Mouse (Mus musculus): ENCODE measurements around the gene Car14. TPM values are rescaled to one million over a fixed set of nuclear protein-coding genes. Genes with fewer than 3 reads are reported as not detected.

Car14 gene
- polyA plus RNA-seq, 1 experiment from 2014 or later = 10.4 TPM

DNA sequence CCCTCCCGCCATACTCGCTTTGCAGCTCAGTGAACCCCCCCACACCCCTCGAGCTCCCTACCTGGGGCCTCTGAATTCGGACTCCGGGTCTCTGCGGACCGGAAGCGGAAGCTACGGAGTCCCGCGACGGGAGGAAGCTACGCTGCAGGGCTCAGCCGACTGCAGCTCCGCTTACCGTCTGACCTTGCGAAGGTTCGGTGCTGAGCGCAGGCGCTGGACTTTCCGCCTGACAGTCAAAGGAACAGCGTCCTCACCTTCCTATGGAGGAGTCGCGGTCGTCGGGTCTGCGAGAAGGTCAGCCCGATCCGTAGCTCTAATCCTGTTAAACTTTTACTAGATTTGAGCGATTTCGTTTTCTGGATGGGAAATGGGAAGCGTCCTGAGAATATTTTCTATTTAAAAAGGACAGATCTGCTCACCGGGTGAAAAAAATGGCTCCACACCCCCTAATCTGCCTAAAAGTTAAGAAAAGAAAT lies 33.1 kb downstream of the Car14 start, which contains the start of gene Mrps21:
Mrps21 (minus strand) TSS at position 128 of the 476 bp plus-strand sequence.
- H3K9me3 ChIP-seq (ENCODE audit: low read depth, low read length) = no peaks in the 10 kb centered on the region
- peak within 1 kb of the TSS; percentile 80 for H3K4me2 ChIP-seq
- WGBS = under 1% methylated on average over 33 of the region's 33 CpGs
- ATAC-seq (ENCODE audit: insufficient read depth) (peak; percentile 96), DNase-seq (peak; percentile 94)
- peak within 1 kb of the TSS; percentile 86 for H3K27ac ChIP-seq (ENCODE audit: low read depth)
- TF ChIP-seq CTCF (IDR thresholded peaks at IDR 0.05; ENCODE audit: low read depth) = no peak
- no peaks in the 10 kb centered on the region for H3K27me3 ChIP-seq (ENCODE audit: insufficient read depth, low read length)
- H3K4me1 ChIP-seq (ENCODE audit: insufficient read depth) = peaks cover 4% of the 10 kb centered on the region; the same call in 1 of the 2 replicates
- H3K9ac ChIP-seq = peak within 1 kb of the TSS; percentile 89
- peak within 1 kb of the TSS; percentile 68 for H3K4me3 ChIP-seq (ENCODE audit: low read depth, low read length)
- peaks cover 23% of the 10 kb centered on the region for H3K36me3 ChIP-seq (ENCODE audit: insufficient read depth)

DNA sequence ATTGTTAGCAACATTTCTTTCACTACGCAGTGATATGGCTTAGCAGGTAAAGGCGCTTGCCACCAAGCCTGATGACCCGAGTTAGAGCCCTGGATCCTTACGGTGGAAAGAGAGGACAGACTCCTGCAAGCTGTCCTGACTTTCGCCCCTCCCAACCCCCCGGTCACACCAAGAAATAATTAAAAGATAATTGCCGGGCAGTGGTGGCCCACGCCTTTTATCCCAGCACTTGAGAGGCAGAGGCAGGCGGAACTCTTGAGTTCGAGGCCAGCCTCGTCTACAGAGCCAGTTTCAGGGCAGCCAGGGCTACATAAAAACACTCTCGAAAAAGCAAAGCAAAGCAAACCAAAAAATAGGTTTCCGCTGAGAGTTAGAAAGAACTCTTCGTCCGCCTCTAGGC lies 33.5 kb downstream of the Car14 start:
- Histone ChIP-seq H3K36me3 (ENCODE audit: insufficient read depth) (peaks cover 27% of the 10 kb centered on the region), H3K4me3 (ENCODE audit: low read depth, low read length) (peak overlapping the region; percentile 68), H3K4me1 (ENCODE audit: insufficient read depth) (peaks cover 4% of the 10 kb centered on the region; the same call in 1 of the 2 replicates), H3K9ac (peak overlapping the region; percentile 89), H3K27ac (ENCODE audit: low read depth) (peak overlapping the region; percentile 86), H3K9me3 (ENCODE audit: low read depth, low read length) (no peaks in the 10 kb centered on the region), H3K27me3 (ENCODE audit: insufficient read depth, low read length) (no peaks in the 10 kb centered on the region), H3K4me2 (peak overlapping the region; percentile 80)
- WGBS = 5% methylated on average over 15 of the region's 15 CpGs
- no peak for TF ChIP-seq CTCF (IDR thresholded peaks at IDR 0.05; ENCODE audit: low read depth)
- ATAC-seq (ENCODE audit: insufficient read depth) (peak; percentile 18), DNase-seq (no peak)

GRCm38 (mm10) chr3:95867408-95867807 lies 37.1 kb downstream of the Car14 start:
- Histone ChIP-seq H3K27me3 (ENCODE audit: insufficient read depth, low read length) (no peaks in the 10 kb centered on the region), H3K27ac (ENCODE audit: low read depth) (no peak overlapping the region), H3K36me3 (ENCODE audit: insufficient read depth) (peaks cover 52% of the 10 kb centered on the region), H3K4me3 (ENCODE audit: low read depth, low read length) (no peak overlapping the region), H3K4me1 (ENCODE audit: insufficient read depth) (peaks cover 4% of the 10 kb centered on the region; the same call in 1 of the 2 replicates), H3K4me2 (no peak overlapping the region), H3K9ac (no peak overlapping the region), H3K9me3 (ENCODE audit: low read depth, low read length) (no peaks in the 10 kb centered on the region)
- TF ChIP-seq CTCF (IDR thresholded peaks at IDR 0.05; ENCODE audit: low read depth) = no peak
- ATAC-seq (ENCODE audit: insufficient read depth) (no peak), DNase-seq (no peak)
- WGBS = 95% methylated on average over 2 of the region's 2 CpGs

GRCm38 (mm10) chr3:95866071-95866470 lies 38.4 kb downstream of the Car14 start:
- Histone ChIP-seq H3K4me3 (ENCODE audit: low read depth, low read length) (no peak overlapping the region), H3K9ac (no peak overlapping the region), H3K27ac (ENCODE audit: low read depth) (no peak overlapping the region), H3K27me3 (ENCODE audit: insufficient read depth, low read length) (no peaks in the 10 kb centered on the region), H3K4me1 (ENCODE audit: insufficient read depth) (no peaks in the 10 kb centered on the region), H3K9me3 (ENCODE audit: low read depth, low read length) (no peaks in the 10 kb centered on the region), H3K4me2 (no peak overlapping the region), H3K36me3 (ENCODE audit: insufficient read depth) (peaks cover 57% of the 10 kb centered on the region)
- no peak for ATAC-seq (ENCODE audit: insufficient read depth)
- no peak for TF ChIP-seq CTCF (IDR thresholded peaks at IDR 0.05; ENCODE audit: low read depth)
- DNase-seq = no peak
- 83% methylated on average over 5 of the region's 5 CpGs for WGBS

DNA sequence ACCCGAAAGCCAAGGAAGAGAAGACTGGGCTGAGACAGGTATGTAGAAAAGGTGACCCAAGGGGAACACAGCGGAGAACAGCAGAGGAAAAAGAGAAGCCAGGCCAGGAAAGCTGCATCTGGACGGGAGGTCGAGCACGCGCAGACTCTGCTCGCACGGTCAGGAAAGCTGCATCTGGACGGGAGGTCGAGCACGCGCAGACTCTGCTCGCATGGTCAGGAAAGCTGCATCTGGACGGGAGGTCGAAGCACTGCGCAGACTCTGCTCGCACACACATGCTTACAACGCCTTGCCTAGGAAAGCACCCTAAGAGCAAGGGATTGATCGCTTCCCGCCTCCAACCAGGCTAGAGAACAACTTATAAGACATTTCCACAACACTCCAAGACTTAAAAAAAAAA lies 38.9 kb downstream of the Car14 start:
- 84% methylated on average over 20 of the region's 20 CpGs for WGBS
- peaks cover 57% of the 10 kb centered on the region for H3K36me3 ChIP-seq (ENCODE audit: insufficient read depth)
- no peak for DNase-seq
- no peak overlapping the region for H3K4me3 ChIP-seq (ENCODE audit: low read depth, low read length)
- no peaks in the 10 kb centered on the region for H3K9me3 ChIP-seq (ENCODE audit: low read depth, low read length)
- no peak overlapping the region for H3K4me2 ChIP-seq
- no peaks in the 10 kb centered on the region for H3K27me3 ChIP-seq (ENCODE audit: insufficient read depth, low read length)
- no peak for ATAC-seq (ENCODE audit: insufficient read depth)
- no peak overlapping the region for H3K27ac ChIP-seq (ENCODE audit: low read depth)
- no peaks in the 10 kb centered on the region for H3K4me1 ChIP-seq (ENCODE audit: insufficient read depth)
- TF ChIP-seq CTCF (IDR thresholded peaks at IDR 0.05; ENCODE audit: low read depth) = no peak
- no peak overlapping the region; the same call in 1 of the 2 replicates for H3K9ac ChIP-seq

GRCm38 (mm10) chr3:95865050-95865449 lies 39.4 kb downstream of the Car14 start:
- no peak for TF ChIP-seq CTCF (IDR thresholded peaks at IDR 0.05; ENCODE audit: low read depth)

DNA sequence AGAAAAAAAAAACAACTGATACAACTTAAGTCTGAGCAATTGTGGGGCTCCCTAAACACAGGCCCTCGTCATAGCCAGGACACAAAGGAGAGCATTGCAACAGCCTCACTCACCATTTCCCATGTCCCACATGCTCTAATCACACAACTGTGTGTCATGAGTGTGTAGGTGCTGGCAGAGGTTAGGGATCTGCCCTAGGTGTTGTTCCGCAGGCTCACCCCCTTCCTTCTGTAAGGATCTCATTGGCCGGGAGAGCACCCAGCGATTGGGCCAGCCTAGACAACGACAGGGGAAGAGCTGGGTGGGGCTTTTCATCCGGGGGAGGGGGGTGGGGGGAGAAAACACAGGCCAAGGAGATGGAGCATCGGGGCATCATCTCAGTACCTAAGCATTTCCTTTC lies 40.9 kb downstream of the Car14 start:
- Histone ChIP-seq H3K4me2 (no peak overlapping the region), H3K27ac (ENCODE audit: low read depth) (no peak overlapping the region), H3K4me3 (ENCODE audit: low read depth, low read length) (no peak overlapping the region), H3K27me3 (ENCODE audit: insufficient read depth, low read length) (no peaks in the 10 kb centered on the region), H3K36me3 (ENCODE audit: insufficient read depth) (peaks cover 49% of the 10 kb centered on the region), H3K9me3 (ENCODE audit: low read depth, low read length) (no peaks in the 10 kb centered on the region), H3K9ac (no peak overlapping the region), H3K4me1 (ENCODE audit: insufficient read depth) (no peaks in the 10 kb centered on the region)
- TF ChIP-seq CTCF (IDR thresholded peaks at IDR 0.05; ENCODE audit: low read depth) = no peak
- no peak for ATAC-seq (ENCODE audit: insufficient read depth)
- no peak for DNase-seq
- WGBS = 71% methylated on average over 7 of the region's 7 CpGs

More at GRCm38 (mm10) chr3:95865050-95865449, 39.4 kb downstream of the Car14 start:
- WGBS = 76% methylated on average over 5 of the region's 5 CpGs
- no peak overlapping the region for H3K4me2 ChIP-seq
- H3K4me1 ChIP-seq (ENCODE audit: insufficient read depth) = no peaks in the 10 kb centered on the region
- no peaks in the 10 kb centered on the region for H3K27me3 ChIP-seq (ENCODE audit: insufficient read depth, low read length)
- DNase-seq (no peak), ATAC-seq (ENCODE audit: insufficient read depth) (no peak)
- no peak overlapping the region for H3K4me3 ChIP-seq (ENCODE audit: low read depth, low read length)
- H3K36me3 ChIP-seq (ENCODE audit: insufficient read depth) = peaks cover 57% of the 10 kb centered on the region
- H3K9ac ChIP-seq = no peak overlapping the region; the same call in 1 of the 2 replicates
- no peak overlapping the region for H3K27ac ChIP-seq (ENCODE audit: low read depth)
- H3K9me3 ChIP-seq (ENCODE audit: low read depth, low read length) = no peaks in the 10 kb centered on the region

All from lung, embryonic 14.5 days (tissue).